Mouse (Mus musculus): ENCODE measurements around the gene Tk2. TPM values are rescaled to one million over a fixed set of nuclear protein-coding genes. Genes with fewer than 3 reads are reported as not detected.
A peak's percentile ranks its signal among the peaks of the same experiment; 100 is the strongest.

Tk2 gene
- total and polyA plus RNA-seq, 2 experiments from 2014 or later, result 6.3 to 7.7 TPM

DNA sequence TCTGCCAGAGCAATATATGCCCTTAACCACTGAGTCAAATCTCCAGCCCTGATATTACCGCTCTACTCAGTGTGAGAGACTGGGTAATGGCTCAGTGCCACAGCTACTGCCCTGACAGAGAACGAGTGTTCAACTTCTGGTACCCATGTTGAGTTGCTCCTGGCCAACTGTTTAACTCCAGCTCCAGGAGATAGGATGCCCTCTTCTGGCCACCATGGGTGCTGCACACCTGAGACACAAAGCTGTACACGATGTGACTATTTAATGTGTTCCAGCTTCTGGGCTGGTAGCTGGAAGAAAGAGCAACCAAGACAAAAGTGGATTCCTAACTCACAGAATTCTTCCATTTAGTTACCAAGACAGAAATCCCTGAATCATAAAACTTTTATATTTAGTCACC is 4.7 kb upstream of the Tk2 start:
- H3K4me2 ChIP-seq (ENCODE audit: low read depth, low read length), result no peak overlapping the region
- peaks cover 3% of the 10 kb centered on the region for H3K36me3 ChIP-seq (replicated peaks; ENCODE audit: control insufficient read depth, insufficient read depth, low read length)
- DNase-seq (ENCODE audit: low spot score), result no peak
- no peak overlapping the region for H3K9ac ChIP-seq (replicated peaks; ENCODE audit: low read depth, low read length)
- ATAC-seq (ENCODE audit: insufficient read depth, low read depth), result no peak
- H3K9me3 ChIP-seq (replicated peaks; ENCODE audit: control insufficient read depth, low read length), result no peaks in the 10 kb centered on the region
- 88% methylated on average over 3 of the region's 3 CpGs for WGBS
- no peak overlapping the region for H3K4me3 ChIP-seq (ENCODE audit: low read depth, low read length)
- peaks cover 3% of the 10 kb centered on the region; the same call in 1 of the 2 replicates for H3K4me1 ChIP-seq (ENCODE audit: control insufficient read depth, insufficient read depth)
- H3K27me3 ChIP-seq (ENCODE audit: control insufficient read depth, insufficient read depth, low read length), result no peaks in the 10 kb centered on the region
- H3K27ac ChIP-seq (ENCODE audit: low read depth), result no peak overlapping the region
- TF ChIP-seq EP300 (IDR thresholded peaks at IDR 0.05; ENCODE audit: low read depth) (no peak), CTCF (IDR thresholded peaks at IDR 0.05; ENCODE audit: low read depth) (peak; percentile 9; the same call in 1 of the 2 replicates)

- 0% methylated on average over 7 of the region's 7 CpGs for WGBS
- ATAC-seq (ENCODE audit: insufficient read depth, low read depth), result no peak
- H3K9me3 ChIP-seq (replicated peaks; ENCODE audit: control insufficient read depth, low read length), result no peaks in the 10 kb centered on the region
- peak overlapping the region; percentile 90 for H3K4me2 ChIP-seq (ENCODE audit: low read depth, low read length)
- H3K4me3 ChIP-seq (ENCODE audit: low read depth, low read length), result peak overlapping the region; percentile 73
- DNase-seq (ENCODE audit: low spot score), result no peak
- H3K4me1 ChIP-seq (ENCODE audit: control insufficient read depth, insufficient read depth), result peaks cover 9% of the 10 kb centered on the region
- no peak overlapping the region for H3K27ac ChIP-seq (ENCODE audit: low read depth)
- no peak for TF ChIP-seq CTCF (IDR thresholded peaks at IDR 0.05; ENCODE audit: low read depth)
- TF ChIP-seq EP300 (IDR thresholded peaks at IDR 0.05; ENCODE audit: low read depth), result no peak
- no peaks in the 10 kb centered on the region for H3K27me3 ChIP-seq (ENCODE audit: control insufficient read depth, insufficient read depth, low read length)
- H3K9ac ChIP-seq (replicated peaks; ENCODE audit: low read depth, low read length), result peak overlapping the region; percentile 57; the same call in 1 of the 2 replicates
- no peaks in the 10 kb centered on the region for H3K36me3 ChIP-seq (replicated peaks; ENCODE audit: control insufficient read depth, insufficient read depth, low read length)
Measured at GRCm38 (mm10) chr8:104251461-104251860, 3.1 kb upstream of the Tk2 start.

- Histone ChIP-seq H3K4me1 (ENCODE audit: control insufficient read depth, insufficient read depth) (peaks cover 9% of the 10 kb centered on the region), H3K9ac (replicated peaks; ENCODE audit: low read depth, low read length) (peak within 1 kb of the TSS; percentile 57), H3K27ac (ENCODE audit: low read depth) (no peak within 1 kb of the TSS), H3K4me2 (ENCODE audit: low read depth, low read length) (peak within 1 kb of the TSS; percentile 90), H3K9me3 (replicated peaks; ENCODE audit: control insufficient read depth, low read length) (no peaks in the 10 kb centered on the region), H3K4me3 (ENCODE audit: low read depth, low read length) (peak within 1 kb of the TSS; percentile 73), H3K27me3 (ENCODE audit: control insufficient read depth, insufficient read depth, low read length) (no peaks in the 10 kb centered on the region), H3K36me3 (replicated peaks; ENCODE audit: control insufficient read depth, insufficient read depth, low read length) (no peaks in the 10 kb centered on the region)
- TF ChIP-seq CTCF (IDR thresholded peaks at IDR 0.05; ENCODE audit: low read depth), result peak; percentile 34
- TF ChIP-seq EP300 (IDR thresholded peaks at IDR 0.05; ENCODE audit: low read depth), result no peak
- 4% methylated on average over 41 of the region's 41 CpGs for WGBS
- ATAC-seq (ENCODE audit: insufficient read depth, low read depth) (peak; percentile 85), DNase-seq (ENCODE audit: low spot score) (peak; percentile 85)
Measured at GRCm38 (mm10) chr8:104250439-104251367, 2.3 kb upstream of the Tk2 start, which contains the start of gene Cklf. Gene Cklf, plus strand, starts transcription at chr8:104250861.

GRCm38 (mm10) chr8:104249442-104249996 is 1.2 kb upstream of the Tk2 start:
- no peak for DNase-seq (ENCODE audit: low spot score)
- H3K4me3 ChIP-seq (ENCODE audit: low read depth, low read length), result no peak overlapping the region
- 74% methylated on average over 7 of the region's 7 CpGs for WGBS
- no peak overlapping the region for H3K27ac ChIP-seq (ENCODE audit: low read depth)
- 0 out of 2 replicates have a peak, but pooled peaks cover 3% of the 10 kb centered on the region for H3K36me3 ChIP-seq (replicated peaks; ENCODE audit: control insufficient read depth, insufficient read depth, low read length)
- peaks cover 9% of the 10 kb centered on the region for H3K4me1 ChIP-seq (ENCODE audit: control insufficient read depth, insufficient read depth)
- H3K27me3 ChIP-seq (ENCODE audit: control insufficient read depth, insufficient read depth, low read length), result no peaks in the 10 kb centered on the region
- H3K9me3 ChIP-seq (replicated peaks; ENCODE audit: control insufficient read depth, low read length), result no peaks in the 10 kb centered on the region
- H3K9ac ChIP-seq (replicated peaks; ENCODE audit: low read depth, low read length), result no peak overlapping the region
- H3K4me2 ChIP-seq (ENCODE audit: low read depth, low read length), result no peak overlapping the region
- no peak for ATAC-seq (ENCODE audit: insufficient read depth, low read depth)
- TF ChIP-seq CTCF (IDR thresholded peaks at IDR 0.05; ENCODE audit: low read depth), result no peak
- TF ChIP-seq EP300 (IDR thresholded peaks at IDR 0.05; ENCODE audit: low read depth), result no peak

DNA sequence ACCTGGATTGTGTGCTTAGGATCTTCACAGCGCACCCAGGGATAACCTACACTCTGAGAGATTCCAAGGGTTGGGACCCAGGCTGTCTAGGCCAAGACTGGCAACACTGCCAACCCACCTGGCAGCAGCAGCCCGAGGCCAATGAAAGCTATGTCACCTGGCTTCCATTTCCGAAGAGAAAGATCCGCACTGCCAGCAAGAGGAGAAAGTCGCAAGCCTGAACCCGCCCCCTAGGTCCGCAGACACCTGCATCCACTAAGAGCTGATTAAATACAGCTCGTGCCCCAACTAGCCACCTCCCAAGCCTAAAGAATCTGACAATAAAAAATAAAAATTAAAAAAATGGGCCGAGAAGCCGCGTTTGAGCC is 466 bp downstream of the Tk2 start:
- TF ChIP-seq EP300 (IDR thresholded peaks at IDR 0.05; ENCODE audit: low read depth), result no peak
- TF ChIP-seq CTCF (IDR thresholded peaks at IDR 0.05; ENCODE audit: low read depth), result no peak
- H3K4me2 ChIP-seq (ENCODE audit: low read depth, low read length), result peak overlapping the region; percentile 84
- H3K9ac ChIP-seq (replicated peaks; ENCODE audit: low read depth, low read length), result peak overlapping the region; percentile 77
- peaks cover 3% of the 10 kb centered on the region; the same call in 1 of the 2 replicates for H3K36me3 ChIP-seq (replicated peaks; ENCODE audit: control insufficient read depth, insufficient read depth, low read length)
- peak overlapping the region; percentile 43; the same call in 1 of the 2 replicates for H3K27ac ChIP-seq (ENCODE audit: low read depth)
- 5% methylated on average over 11 of the region's 11 CpGs for WGBS
- no peak for DNase-seq (ENCODE audit: low spot score)
- ATAC-seq (ENCODE audit: insufficient read depth, low read depth), result no peak
- peaks cover 9% of the 10 kb centered on the region for H3K4me1 ChIP-seq (ENCODE audit: control insufficient read depth, insufficient read depth)
- peak overlapping the region; percentile 88 for H3K4me3 ChIP-seq (ENCODE audit: low read depth, low read length)
- no peaks in the 10 kb centered on the region for H3K9me3 ChIP-seq (replicated peaks; ENCODE audit: control insufficient read depth, low read length)
- no peaks in the 10 kb centered on the region for H3K27me3 ChIP-seq (ENCODE audit: control insufficient read depth, insufficient read depth, low read length)
